Mouse (Mus musculus) heart, adult 11 months (tissue): Measurements from ENCODE around the gene E2f2.
A peak's percentile ranks its signal among the peaks of the same experiment; 100 is the strongest.

ENCODE experiments used
- DNase-seq: peaks from one replicate; pipeline ENCODE4 v3.0.0; 2022

E2f2 gene

GRCm38 (mm10) chr4:136172011-136172541 lies at the start of gene E2f2:
Gene E2f2 (plus strand): TSS chr4:136172394.
- DNase-seq = peak; percentile 97

- peak; percentile 96 for DNase-seq
These were observed 48.9 kb upstream of the E2f2 start for GRCm38 (mm10) chr4:136123111-136123791.

- no peak for DNase-seq
These were observed 48.4 kb upstream of the E2f2 start for GRCm38 (mm10) chr4:136123792-136124161.

DNA sequence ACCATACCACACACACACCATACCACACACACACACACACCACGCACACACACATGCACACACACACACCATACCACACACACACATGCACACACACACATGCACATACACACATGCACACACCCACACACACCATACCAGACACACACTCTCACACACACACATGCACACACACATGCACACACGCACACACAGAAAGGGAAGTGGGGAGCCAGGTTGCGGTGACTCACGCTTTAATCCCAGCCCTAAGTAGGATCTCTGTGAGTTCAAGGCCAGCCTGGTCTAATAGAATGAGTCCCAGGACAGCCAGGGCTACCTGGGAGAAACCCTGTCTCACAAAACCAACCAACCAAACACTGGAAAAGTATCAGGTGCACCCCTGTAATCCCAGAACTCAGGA lies 47.6 kb upstream of the E2f2 start:
- peak; percentile 90 for DNase-seq

GRCm38 (mm10) chr4:136125458-136125857 lies 46.7 kb upstream of the E2f2 start:
- DNase-seq = peak; percentile 94

- DNase-seq = no peak
These were observed 46.2 kb upstream of the E2f2 start for GRCm38 (mm10) chr4:136126019-136126418.

GRCm38 (mm10) chr4:136127670-136128069 lies 44.5 kb upstream of the E2f2 start:
- no peak for DNase-seq

DNA sequence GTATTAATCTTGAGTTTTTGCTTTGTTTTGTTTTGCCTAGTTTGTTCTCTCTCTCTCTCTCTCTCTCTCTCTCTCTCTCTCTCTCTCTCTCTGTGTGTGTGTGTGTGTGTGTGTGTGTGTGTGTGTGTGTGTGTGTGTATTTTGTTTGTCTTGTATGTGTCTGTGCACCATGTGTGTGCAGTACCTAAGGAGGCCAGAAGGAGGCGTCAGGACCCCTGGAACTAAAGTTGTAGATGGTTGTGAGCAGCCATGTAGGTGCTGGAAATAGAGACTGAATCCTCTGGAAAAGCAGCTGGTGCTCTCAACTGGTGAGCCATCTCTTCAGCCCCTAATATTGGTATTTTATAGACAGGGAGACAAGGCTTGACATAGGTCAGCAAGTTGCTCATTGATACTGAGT lies 42.4 kb upstream of the E2f2 start:
- no peak for DNase-seq

- no peak for DNase-seq
These were observed 38.4 kb upstream of the E2f2 start for GRCm38 (mm10) chr4:136133801-136134200.

GRCm38 (mm10) chr4:136134418-136134977 lies 37.7 kb upstream of the E2f2 start:
- peak; percentile 95 for DNase-seq

DNA sequence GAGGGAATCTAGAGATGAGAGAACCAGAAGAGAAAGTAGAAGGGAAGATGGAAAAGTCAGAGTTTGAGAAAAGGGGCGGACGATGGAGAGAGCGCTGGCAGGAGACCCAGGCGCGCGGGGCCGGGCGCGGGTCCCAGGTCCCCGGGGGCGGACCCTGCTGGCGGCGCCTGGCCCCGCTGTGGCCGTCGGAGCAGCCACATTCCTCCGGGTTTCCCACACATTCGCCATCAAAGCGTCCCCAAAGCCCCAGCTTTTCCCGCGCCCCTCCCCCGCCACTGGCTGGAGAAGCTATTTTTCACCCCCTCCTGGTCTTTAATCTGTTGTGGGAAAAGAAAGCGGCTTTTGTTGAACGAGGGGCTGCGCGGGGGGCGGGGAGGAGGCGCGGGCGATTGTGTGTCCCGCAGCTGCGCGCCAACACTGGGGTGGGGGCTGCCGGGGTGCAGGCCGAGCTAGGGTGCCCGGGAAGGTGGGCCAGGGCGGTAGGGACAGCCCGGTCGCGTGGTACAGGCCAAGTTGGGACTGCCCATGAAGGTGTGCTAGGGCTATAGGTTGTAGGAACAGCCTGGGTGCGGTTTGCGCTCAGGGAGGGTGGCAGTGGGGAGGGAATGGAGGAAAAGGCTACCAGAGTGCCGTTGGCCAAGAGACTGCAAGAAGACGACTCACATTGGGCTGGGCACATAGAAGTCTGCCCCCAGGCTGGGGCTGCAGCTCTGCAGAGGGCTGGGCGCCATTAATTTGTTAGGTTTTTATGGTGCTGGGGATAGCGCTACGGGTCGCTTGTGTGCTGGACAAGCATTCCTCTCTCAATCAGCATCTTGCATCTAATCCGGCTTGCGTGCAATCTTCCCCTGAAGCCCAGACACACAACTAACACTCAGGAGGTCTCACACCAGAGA lies 37.0 kb upstream of the E2f2 start:
- peak; percentile 97 for DNase-seq

- peak; percentile 95 for DNase-seq
These were observed 36.1 kb upstream of the E2f2 start for GRCm38 (mm10) chr4:136135874-136136728.

GRCm38 (mm10) chr4:136139326-136140110 lies 32.7 kb upstream of the E2f2 start:
- DNase-seq = peak; percentile 96

GRCm38 (mm10) chr4:136140327-136141250 lies 31.6 kb upstream of the E2f2 start:
- DNase-seq = peak; percentile 100

- peak; percentile 96 for DNase-seq
These were observed 29.7 kb upstream of the E2f2 start for GRCm38 (mm10) chr4:136142267-136143192.

- peak; percentile 100 for DNase-seq
These were observed 28.8 kb upstream of the E2f2 start, which contains the start of gene Id3 for GRCm38 (mm10) chr4:136143193-136143976. Gene Id3 (plus strand): TSS chr4:136143497.

DNA sequence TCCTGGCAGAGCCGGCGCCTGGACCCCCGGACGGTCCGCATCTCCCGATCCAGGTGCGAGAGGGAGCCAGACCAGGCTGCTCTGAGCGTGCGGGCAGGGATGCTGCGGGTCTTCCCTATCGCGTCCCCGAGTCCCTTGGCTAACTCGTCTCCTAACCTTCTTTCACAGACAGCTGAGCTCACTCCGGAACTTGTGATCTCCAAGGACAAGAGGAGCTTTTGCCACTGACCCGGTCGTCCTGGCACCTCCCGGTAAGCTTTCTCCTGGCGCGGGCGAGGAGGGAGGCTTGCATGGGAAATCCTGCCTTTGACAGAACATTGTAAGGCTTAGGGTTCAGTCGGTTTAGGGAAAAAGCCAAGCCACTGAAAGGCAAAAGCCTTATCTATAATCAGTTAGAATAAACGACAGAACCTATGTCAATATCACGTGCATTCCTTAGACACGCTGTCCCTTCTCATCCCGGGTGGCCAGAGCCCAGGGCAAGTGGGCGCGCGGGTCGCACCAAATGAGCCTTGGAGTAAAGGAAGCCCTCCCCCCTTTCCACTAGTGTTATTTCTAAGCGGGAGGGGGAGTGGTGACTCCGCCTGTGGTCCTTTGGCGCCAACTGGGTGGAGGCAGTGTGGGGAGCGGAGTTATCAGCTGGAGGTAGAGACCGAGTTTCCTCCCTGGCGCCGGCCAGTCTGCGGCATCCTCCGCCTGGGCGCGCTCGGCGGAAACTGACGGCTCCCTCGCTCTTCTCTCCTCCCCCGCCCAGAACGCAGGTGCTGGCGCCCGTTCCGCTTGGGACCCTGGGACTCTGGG lies 27.9 kb upstream of the E2f2 start:
- DNase-seq = peak; percentile 100

GRCm38 (mm10) chr4:136144927-136145292 lies 27.3 kb upstream of the E2f2 start:
- no peak for DNase-seq
